In genomic region chr5:112279181-112280021, GRCm38 (mm10) we compare ENCODE assay signal across 9 mouse cellular contexts. TPM values are rescaled to one million over a fixed set of nuclear protein-coding genes. Genes with fewer than 3 reads are reported as not detected.
DNase-seq lines count a peak whose midpoint lies in the region; ATAC-seq and TF ChIP-seq lines count a peak whose summit lies in the region.
"Had no signal": no experiment of that assay in that cellular context is flagged by ENCODE, and none has a peak within 500 bp of the region (broad histone marks: within the 10 kb centered on the region; RNA-seq: fewer than 3 reads in every experiment).

No protein-coding gene starts in this region.

- no peaks in the 10 kb centered on the region for H3K9me3 ChIP-seq in midbrain, embryonic 16.5 days (replicated peaks; ENCODE audit: control insufficient read depth, low read length, poor library complexity, severe bottlenecking)
- no peaks in the 10 kb centered on the region for H3K9me3 ChIP-seq in midbrain, embryonic 14.5 days (ENCODE audit: control insufficient read depth, low read length)
- no peaks in the 10 kb centered on the region for H3K9me3 ChIP-seq in heart, postnatal 0 days (replicated peaks; ENCODE audit: control insufficient read depth, low read length)
- H3K9me3 ChIP-seq in stomach, embryonic 16.5 days (replicated peaks; ENCODE audit: control insufficient read depth, low read length) = no peaks in the 10 kb centered on the region

- no peaks in the 10 kb centered on the region for H3K27me3 ChIP-seq in midbrain, embryonic 16.5 days (ENCODE audit: control insufficient read depth, insufficient read depth, low read depth, low read length)
- no peaks in the 10 kb centered on the region for H3K27me3 ChIP-seq in midbrain, embryonic 14.5 days (ENCODE audit: control insufficient read depth, insufficient read depth, low read length)
- no peaks in the 10 kb centered on the region for H3K27me3 ChIP-seq in heart, postnatal 0 days (ENCODE audit: control insufficient read depth, insufficient read depth, low read length)
- H3K27me3 ChIP-seq in stomach, embryonic 16.5 days (ENCODE audit: control insufficient read depth, insufficient read depth, low read length) = no peaks in the 10 kb centered on the region
- H3K27me3 ChIP-seq in thymus, adult 2 months (ENCODE audit: control insufficient read depth, insufficient read depth, low read length) = no peaks in the 10 kb centered on the region

- TF ChIP-seq CTCF in heart, postnatal 0 days (IDR thresholded peaks at IDR 0.05; ENCODE audit: low read depth) = no peak
- TF ChIP-seq CTCF in thymus, adult 2 months (IDR thresholded peaks at IDR 0.05; ENCODE audit: borderline replicate concordance, control insufficient read depth, extremely low read depth, insufficient read depth, low read length, poor library complexity) = no peak

- no peak overlapping the region for H3K4me2 ChIP-seq in midbrain, embryonic 16.5 days (ENCODE audit: low read length)
- no peak overlapping the region for H3K4me2 ChIP-seq in midbrain, embryonic 14.5 days (ENCODE audit: low read length)
- H3K4me2 ChIP-seq in heart, postnatal 0 days (ENCODE audit: low read depth, low read length) = peak overlapping the region; percentile 87
- 0 out of 2 replicates have a peak overlapping the region, but pooled peaks have one; percentile 15 for H3K4me2 ChIP-seq in stomach, embryonic 16.5 days (ENCODE audit: low read depth, low read length)

- peak; percentile 85 to 93 for DNase-seq in adrenal gland, adult (ENCODE audit: inconsistent age in 2 of 2, low spot score in 1 of 2)
- DNase-seq in adrenal gland, postnatal 4 days (ENCODE audit: low spot score in 2 of 2) = no peak
- no peak for DNase-seq in midbrain, embryonic 14.5 days
- no peak for DNase-seq in heart, postnatal 0 days (ENCODE audit: low spot score)
- no peak for DNase-seq in spleen, postnatal 10 days (ENCODE audit: low spot score in 2 of 2)
- DNase-seq in thymus, adult 2 months = no peak

- 94% methylated on average over 17 of the region's 17 CpGs for WGBS in midbrain, embryonic 16.5 days
- WGBS in midbrain, embryonic 14.5 days = 93% methylated on average over 17 of the region's 17 CpGs
- WGBS in heart, postnatal 0 days = 66% methylated on average over 17 of the region's 17 CpGs
- 83% methylated on average over 17 of the region's 17 CpGs for WGBS in stomach, embryonic 16.5 days
- WGBS in thymus, adult 2 months = 60% methylated on average over 17 of the region's 17 CpGs

- H3K4me1 ChIP-seq in midbrain, embryonic 16.5 days (ENCODE audit: control insufficient read depth, insufficient read depth, low read length) = peaks cover 21% of the 10 kb centered on the region
- 0 out of 2 replicates have a peak, but pooled peaks cover 8% of the 10 kb centered on the region for H3K4me1 ChIP-seq in midbrain, embryonic 14.5 days (ENCODE audit: control insufficient read depth, insufficient read depth, low read length)
- peaks cover 42% of the 10 kb centered on the region for H3K4me1 ChIP-seq in heart, postnatal 0 days (ENCODE audit: control insufficient read depth, insufficient read depth)
- H3K4me1 ChIP-seq in stomach, embryonic 16.5 days (ENCODE audit: control insufficient read depth, insufficient read depth, low read length) = peaks cover 56% of the 10 kb centered on the region
- peaks cover 64% of the 10 kb centered on the region for H3K4me1 ChIP-seq in thymus, adult 2 months (replicated peaks; ENCODE audit: control insufficient read depth, insufficient read depth, low read length)

- TF ChIP-seq EP300 in heart, postnatal 0 days (IDR thresholded peaks at IDR 0.05; ENCODE audit: low read depth) = no peak

- H3K27ac ChIP-seq in midbrain, embryonic 16.5 days (ENCODE audit: low read length) = no peak overlapping the region
- no peak overlapping the region for H3K27ac ChIP-seq in midbrain, embryonic 14.5 days (replicated peaks; ENCODE audit: low read depth, low read length)
- H3K27ac ChIP-seq in heart, postnatal 0 days (ENCODE audit: low read depth) = peak overlapping the region; percentile 51
- H3K27ac ChIP-seq in stomach, embryonic 16.5 days (ENCODE audit: low read length) = peak overlapping the region; percentile 41
- no peak overlapping the region for H3K27ac ChIP-seq in thymus, adult 2 months (ENCODE audit: control insufficient read depth, insufficient read depth, low read length)

- no peak for ATAC-seq in midbrain, embryonic 16.5 days
- ATAC-seq in midbrain, embryonic 14.5 days (ENCODE audit: low FRiP score, low TSS enrichment) = no peak
- no peak for ATAC-seq in heart, postnatal 0 days (ENCODE audit: insufficient read depth, low read depth)
- ATAC-seq in stomach, embryonic 16.5 days (ENCODE audit: insufficient read depth, low FRiP score) = no peak

- 0 out of 2 replicates have a peak overlapping the region, but pooled peaks have one; percentile 18 for H3K9ac ChIP-seq in midbrain, embryonic 16.5 days (ENCODE audit: low read depth, low read length)
- no peak overlapping the region for H3K9ac ChIP-seq in midbrain, embryonic 14.5 days (replicated peaks; ENCODE audit: low read length)
- no peak overlapping the region for H3K9ac ChIP-seq in heart, postnatal 0 days (replicated peaks; ENCODE audit: low read depth, low read length)
- peak overlapping the region; percentile 13 for H3K9ac ChIP-seq in stomach, embryonic 16.5 days (ENCODE audit: low read length)

- no peak for TF ChIP-seq POLR2A in thymus, adult 2 months (IDR thresholded peaks at IDR 0.05; ENCODE audit: control insufficient read depth, extremely low read depth, insufficient read depth, low read length, poor library complexity)

- no peaks in the 10 kb centered on the region for H3K36me3 ChIP-seq in midbrain, embryonic 16.5 days (ENCODE audit: control insufficient read depth, insufficient read depth, low read length)
- no peaks in the 10 kb centered on the region for H3K36me3 ChIP-seq in midbrain, embryonic 14.5 days (ENCODE audit: control insufficient read depth, insufficient read depth, low read length)
- H3K36me3 ChIP-seq in heart, postnatal 0 days (replicated peaks; ENCODE audit: control insufficient read depth, insufficient read depth, low read length) = no peaks in the 10 kb centered on the region
- H3K36me3 ChIP-seq in stomach, embryonic 16.5 days (ENCODE audit: control insufficient read depth, insufficient read depth, low read length) = no peaks in the 10 kb centered on the region
- no peaks in the 10 kb centered on the region for H3K36me3 ChIP-seq in thymus, adult 2 months (ENCODE audit: control insufficient read depth, insufficient read depth, low read length)

- no peak overlapping the region for H3K4me3 ChIP-seq in midbrain, embryonic 16.5 days (ENCODE audit: low read depth, low read length)
- H3K4me3 ChIP-seq in midbrain, embryonic 14.5 days (replicated peaks; ENCODE audit: low read depth, low read length) = no peak overlapping the region
- no peak overlapping the region for H3K4me3 ChIP-seq in heart, postnatal 0 days (ENCODE audit: low read depth, low read length)
- H3K4me3 ChIP-seq in stomach, embryonic 16.5 days (replicated peaks; ENCODE audit: low read length) = no peak overlapping the region
- H3K4me3 ChIP-seq in thymus, adult 2 months (ENCODE audit: control insufficient read depth, insufficient read depth, low read length) = no peak overlapping the region

RNA-seq across cellular contexts. Expression of gene Tpst2, which starts 2.9 kb away (rescaled TPM):
- total RNA-seq in adrenal gland, postnatal 4 days (2021) = 100 to 1,000 TPM; 135 to 140 TPM
- polyA plus RNA-seq in midbrain, embryonic 16.5 days (2015; fragmentation: Nextera tagmentation; extraction: Ambion mirVana) = 26.2 and 34.5 TPM in 2 replicates
- polyA plus RNA-seq in midbrain, embryonic 14.5 days (2014; fragmentation: Nextera tagmentation; extraction: Ambion mirVana) = 24.7 and 26.4 TPM in 2 replicates
- 86.1 and 96.0 TPM in 2 replicates for total RNA-seq in heart, postnatal 0 days (2014; rRNA removed; ENCODE audit: low replicate concordance)
- polyA plus RNA-seq in heart, postnatal 0 days (2015; fragmentation: Nextera tagmentation; extraction: Ambion mirVana) = 42.9 and 43.8 TPM in 2 replicates
- polyA plus RNA-seq in stomach, embryonic 16.5 days (2015; fragmentation: Nextera tagmentation; extraction: Ambion mirVana) = 40.0 and 43.0 TPM in 2 replicates
- polyA plus RNA-seq in thymus, adult 2 months (2012; rRNA removed) = 62.7 and 63.5 TPM in 2 replicates

RNA-seq across cellular contexts. Expression of gene Crybb1, which starts 23.8 kb away (rescaled TPM):
- 1 to 10 TPM; 2.0 to 3.0 TPM for total RNA-seq in adrenal gland, postnatal 4 days (2021)
- 5.1 and 5.8 TPM in 2 replicates for polyA plus RNA-seq in midbrain, embryonic 16.5 days (2015; fragmentation: Nextera tagmentation; extraction: Ambion mirVana)
- 1.9 and 3.8 TPM in 2 replicates for polyA plus RNA-seq in midbrain, embryonic 14.5 days (2014; fragmentation: Nextera tagmentation; extraction: Ambion mirVana)
- not detected in 2 replicates for total RNA-seq in heart, postnatal 0 days (2014; rRNA removed; ENCODE audit: low replicate concordance)
- 0.26 and 0.54 TPM in 2 replicates for polyA plus RNA-seq in heart, postnatal 0 days (2015; fragmentation: Nextera tagmentation; extraction: Ambion mirVana)
- polyA plus RNA-seq in stomach, embryonic 16.5 days (2015; fragmentation: Nextera tagmentation; extraction: Ambion mirVana) = 4.0 and 4.1 TPM in 2 replicates
- polyA plus RNA-seq in thymus, adult 2 months (2012; rRNA removed) = 0.15 and 0.40 TPM in 2 replicates
- polyA plus RNA-seq: urinary bladder, adult 2 months had no signal

RNA-seq across cellular contexts. Expression of gene Cryba4, which starts 27.1 kb away (rescaled TPM):
- 1 to 10 TPM; 3.8 to 4.2 TPM for total RNA-seq in adrenal gland, postnatal 4 days (2021)
- 1.0 and 1.6 TPM in 2 replicates for polyA plus RNA-seq in midbrain, embryonic 16.5 days (2015; fragmentation: Nextera tagmentation; extraction: Ambion mirVana)
- polyA plus RNA-seq in midbrain, embryonic 14.5 days (2014; fragmentation: Nextera tagmentation; extraction: Ambion mirVana) = 0.93 and 1.2 TPM in 2 replicates
- 0.39 and 1.6 TPM in 2 replicates for total RNA-seq in heart, postnatal 0 days (2014; rRNA removed; ENCODE audit: low replicate concordance)
- 3.7 and 4.1 TPM in 2 replicates for polyA plus RNA-seq in heart, postnatal 0 days (2015; fragmentation: Nextera tagmentation; extraction: Ambion mirVana)
- polyA plus RNA-seq in stomach, embryonic 16.5 days (2015; fragmentation: Nextera tagmentation; extraction: Ambion mirVana) = 1.6 and 1.9 TPM in 2 replicates
- polyA plus RNA-seq in thymus, adult 2 months (2012; rRNA removed) = 0.41 and 3.1 TPM in 2 replicates

RNA-seq across cellular contexts. Expression of gene Tfip11, which starts 46.8 kb away (rescaled TPM):
- 10 to 100 TPM; 35.9 to 43.0 TPM for total RNA-seq in adrenal gland, postnatal 4 days (2021)
- polyA plus RNA-seq in midbrain, embryonic 16.5 days (2015; fragmentation: Nextera tagmentation; extraction: Ambion mirVana) = 37.0 and 37.2 TPM in 2 replicates
- 29.1 and 29.9 TPM in 2 replicates for polyA plus RNA-seq in midbrain, embryonic 14.5 days (2014; fragmentation: Nextera tagmentation; extraction: Ambion mirVana)
- 6.5 and 11.4 TPM in 2 replicates for total RNA-seq in heart, postnatal 0 days (2014; rRNA removed; ENCODE audit: low replicate concordance)
- polyA plus RNA-seq in heart, postnatal 0 days (2015; fragmentation: Nextera tagmentation; extraction: Ambion mirVana) = 11.7 TPM in 2 replicates
- polyA plus RNA-seq in stomach, embryonic 16.5 days (2015; fragmentation: Nextera tagmentation; extraction: Ambion mirVana) = 27.6 and 28.0 TPM in 2 replicates
- 58.9 and 63.2 TPM in 2 replicates for polyA plus RNA-seq in thymus, adult 2 months (2012; rRNA removed)

Comparison
In these comparisons a context has a peak if more than half of its experiments do, and no peak if none do; other contexts are left out.
1. DNase-seq: peak in adrenal gland, adult (2 of 2); none in adrenal gland, postnatal 4 days (0 of 2), midbrain, embryonic 14.5 days (single experiment), heart, postnatal 0 days (single experiment), spleen, postnatal 10 days (0 of 2) and thymus, adult 2 months (single experiment).
2. H3K9ac ChIP-seq: peak in midbrain, embryonic 16.5 days (single experiment) and stomach, embryonic 16.5 days (single experiment); none in midbrain, embryonic 14.5 days (single experiment) and heart, postnatal 0 days (single experiment).
3. H3K27ac ChIP-seq: peak in heart, postnatal 0 days (single experiment) and stomach, embryonic 16.5 days (single experiment); none in midbrain, embryonic 16.5 days (single experiment), midbrain, embryonic 14.5 days (single experiment) and thymus, adult 2 months (single experiment).
4. H3K4me2 ChIP-seq: peak in heart, postnatal 0 days (single experiment) and stomach, embryonic 16.5 days (single experiment); none in midbrain, embryonic 16.5 days (single experiment) and midbrain, embryonic 14.5 days (single experiment).